Mouse (Mus musculus) mouse trophoblast stem cell (cell line): ENCODE measurements around the gene Arrb1.

Experiments used
- in situ Hi-C, 2 experiments: fragments of 300-500 bp; cut with MseI, MboI; formaldehyde crosslinking; loops; 2 replicates in 1 of 2; 3 replicates in 1 of 2; pipeline ENCODE4 v1.15.1; 2025

The Arrb1 gene

DNA sequence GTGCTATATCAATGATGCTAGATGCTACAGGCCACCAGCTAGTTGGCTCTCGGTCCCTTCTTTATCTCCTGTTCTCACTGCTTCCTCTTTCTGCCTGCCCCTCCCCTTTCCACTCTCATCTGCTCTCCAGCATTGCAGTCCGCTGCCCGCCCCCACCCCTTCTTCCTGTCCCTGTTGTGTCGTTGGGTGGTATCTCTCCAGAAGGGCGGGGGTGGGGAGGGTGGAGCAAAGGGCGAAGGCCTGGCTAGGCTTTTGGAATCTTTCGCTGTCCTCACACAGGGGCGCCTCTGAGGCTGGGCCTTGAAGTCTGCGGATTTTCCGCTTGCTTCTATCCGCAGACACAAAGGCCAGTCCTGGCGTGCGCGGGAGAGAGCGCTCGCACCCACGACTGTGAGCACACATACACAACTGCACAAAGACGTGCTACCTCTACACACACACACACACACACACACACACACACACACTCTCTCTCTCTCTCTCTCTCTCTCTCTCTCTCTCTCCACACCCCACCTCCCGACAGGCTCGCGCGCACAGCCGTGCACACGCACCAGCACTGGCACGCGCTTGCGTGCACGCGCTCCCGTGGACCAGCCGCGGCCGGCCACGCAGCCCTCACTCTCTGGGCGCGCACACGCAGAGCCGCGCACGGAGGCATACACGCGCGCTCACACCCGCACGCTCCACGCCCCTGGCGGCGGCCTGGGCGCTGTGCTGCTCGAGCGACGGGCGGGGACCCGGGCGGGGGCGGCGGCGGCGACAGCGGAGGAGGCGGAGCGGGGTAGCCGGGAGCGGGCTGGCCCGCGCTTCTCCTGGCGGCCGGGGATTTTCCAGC is at the start of gene Arrb1:
TSS of gene Arrb1 (plus strand) at position 566 of the 835 bp plus-strand sequence.
- in situ Hi-C loops, result no loop called here

DNA sequence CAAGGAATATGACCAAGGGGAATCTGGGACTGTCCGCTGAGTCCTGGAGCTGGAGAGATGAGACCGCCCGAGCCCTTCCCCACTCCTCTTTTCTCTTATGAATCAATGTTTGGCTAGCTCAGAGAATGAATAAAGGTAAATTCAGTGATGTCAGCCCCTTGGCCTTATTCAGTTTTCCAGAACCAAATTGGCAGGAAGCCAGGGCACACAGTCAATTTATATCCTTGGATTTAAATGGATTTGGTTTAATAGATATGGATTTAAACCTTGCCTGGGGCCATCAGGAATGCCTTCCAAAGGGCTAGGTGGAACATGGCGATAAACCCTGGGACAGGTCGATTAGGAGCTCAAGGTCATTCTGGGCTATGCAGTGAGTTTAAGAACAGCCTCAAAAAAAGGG is 45.6 kb upstream of the Arrb1 start:
- in situ Hi-C loops, result loop anchor here in 1 of 2 experiments (10.0 kb wide), 1 partner anchor 105 kb away; no protein-coding TSS in a partner anchor

DNA sequence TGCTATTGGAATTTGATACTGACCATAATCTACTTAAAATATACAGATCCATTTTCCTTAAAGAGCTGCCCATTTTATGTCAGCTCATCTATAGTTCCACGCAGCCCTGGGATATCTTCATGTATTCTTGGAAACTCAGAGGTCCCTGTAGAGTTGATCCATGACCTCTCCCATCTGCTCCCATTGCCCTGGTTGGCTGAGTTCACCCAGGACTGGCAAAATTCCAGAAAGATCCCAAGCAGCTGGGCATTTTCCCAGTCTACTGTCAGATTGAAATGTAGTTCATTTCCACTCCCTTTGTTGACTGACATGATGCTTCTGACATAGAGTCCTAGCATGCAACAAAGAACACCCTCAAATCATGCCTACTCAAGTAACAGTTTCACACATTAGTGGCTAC is 36.1 kb upstream of the Arrb1 start:
- in situ Hi-C loops, result loop anchor here in 1 of 2 experiments (10.0 kb wide), 1 partner anchor 96 kb away; no protein-coding TSS in a partner anchor

DNA sequence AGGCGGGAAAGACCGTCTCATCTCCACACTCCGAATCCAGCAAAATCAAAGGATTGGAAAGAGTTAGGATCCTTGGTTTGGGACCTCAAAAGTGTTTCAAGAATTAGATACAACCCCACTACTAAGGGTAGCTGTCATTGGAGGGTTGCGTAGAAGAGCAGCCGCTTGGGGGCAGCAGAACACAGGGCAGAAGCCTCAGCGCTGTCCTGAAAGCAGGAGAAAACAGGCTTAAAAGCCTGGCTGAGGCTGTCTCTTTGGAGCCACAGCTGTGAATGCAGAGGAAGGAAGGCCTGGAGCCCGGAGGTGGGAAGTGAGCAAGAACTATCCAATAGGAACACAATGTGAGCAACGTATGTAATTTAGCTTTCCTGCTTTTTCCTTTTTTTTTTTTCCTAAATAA is 35.1 kb upstream of the Arrb1 start:
- in situ Hi-C loops, result loop anchor here (5.0 to 10.0 kb wide), 2 partner anchors 57 to 95 kb away; no protein-coding TSS in a partner anchor

DNA sequence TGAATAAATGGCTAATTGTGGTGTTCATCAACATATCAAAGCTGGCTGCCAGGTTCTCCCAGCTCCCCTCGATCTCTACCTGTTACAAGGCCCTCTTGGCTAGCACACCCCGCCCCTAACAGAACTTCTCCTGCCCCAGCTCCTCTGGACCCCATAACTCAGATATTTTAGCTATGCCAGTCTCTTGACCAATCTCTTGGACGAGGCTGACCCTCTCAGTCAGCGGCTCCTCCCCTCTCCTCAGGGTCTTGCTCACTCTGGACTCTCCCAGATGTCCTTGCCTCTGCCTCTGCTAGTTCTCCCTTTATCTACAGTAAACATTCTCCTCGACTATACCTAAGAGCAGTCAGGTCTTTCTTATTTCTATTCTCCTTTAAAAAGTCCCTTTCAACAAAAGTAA is 34.6 kb upstream of the Arrb1 start:
- in situ Hi-C loops, result loop anchor here (5.0 to 10.0 kb wide), 2 partner anchors 57 to 94 kb away; no protein-coding TSS in a partner anchor

DNA sequence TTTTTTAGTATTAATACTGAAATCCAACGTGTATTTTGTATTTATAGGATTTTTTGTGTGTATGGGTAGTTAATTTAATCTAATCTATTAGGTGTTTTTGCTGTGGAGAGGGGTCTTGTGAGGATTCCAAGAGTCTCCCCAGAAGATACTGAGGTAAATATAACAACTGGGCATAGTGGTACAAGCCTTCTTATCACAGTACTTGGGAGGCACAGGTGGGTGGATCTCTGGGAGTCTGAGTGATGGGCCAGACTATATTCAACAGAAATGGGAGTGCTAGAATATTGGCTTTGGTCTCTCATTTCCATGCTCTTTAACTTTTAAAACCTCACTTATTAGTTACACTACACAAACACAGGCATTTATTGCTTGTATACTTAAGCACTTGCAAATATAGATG is 34.1 kb upstream of the Arrb1 start:
- in situ Hi-C loops, result loop anchor here (5.0 to 10.0 kb wide), 2 partner anchors 56 to 94 kb away; no protein-coding TSS in a partner anchor

DNA sequence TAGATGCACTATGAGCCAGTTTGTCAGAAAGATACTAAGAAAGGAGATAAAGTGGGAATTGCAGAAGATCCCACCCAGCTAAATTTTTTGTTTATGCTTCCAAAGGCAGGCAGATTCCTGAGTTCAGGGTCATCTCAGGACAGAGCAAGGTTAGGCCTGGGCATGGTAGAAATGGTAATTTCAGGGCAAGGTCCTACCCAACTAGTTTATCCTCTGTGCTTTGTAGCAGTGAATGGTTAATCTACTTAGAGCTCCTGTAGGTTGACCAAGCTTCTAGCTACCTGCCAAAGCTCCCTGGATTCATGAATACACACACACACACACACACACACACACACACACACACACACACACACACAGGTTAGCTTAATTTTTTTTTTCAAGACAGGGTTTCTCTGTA is 30.7 kb upstream of the Arrb1 start:
- in situ Hi-C loops, result loop anchor here (5.0 to 10.0 kb wide), 2 partner anchors 53 to 90 kb away; no protein-coding TSS in a partner anchor

DNA sequence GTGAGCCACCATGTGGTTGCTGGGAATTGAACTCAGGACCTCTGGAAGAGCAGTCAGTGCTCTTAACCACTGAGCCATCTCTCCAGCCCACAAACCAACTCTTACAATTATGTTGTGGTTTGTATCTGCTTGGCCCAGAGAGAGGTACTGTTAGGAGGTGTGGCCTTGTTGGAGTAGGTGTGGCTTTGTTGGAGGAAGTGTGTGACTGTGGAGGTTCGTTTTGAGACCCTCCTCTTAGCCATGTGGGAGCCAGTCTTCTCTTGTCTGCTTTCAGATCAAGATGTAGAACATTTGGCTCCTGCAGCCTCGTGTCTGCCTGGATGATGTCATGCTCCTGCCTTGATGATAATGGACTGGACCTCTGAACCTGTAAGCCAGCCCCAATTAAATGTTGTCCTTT is 27.1 kb upstream of the Arrb1 start:
- in situ Hi-C loops, result loop anchor here in 1 of 2 experiments (10.0 kb wide), 1 partner anchor 87 kb away; no protein-coding TSS in a partner anchor

DNA sequence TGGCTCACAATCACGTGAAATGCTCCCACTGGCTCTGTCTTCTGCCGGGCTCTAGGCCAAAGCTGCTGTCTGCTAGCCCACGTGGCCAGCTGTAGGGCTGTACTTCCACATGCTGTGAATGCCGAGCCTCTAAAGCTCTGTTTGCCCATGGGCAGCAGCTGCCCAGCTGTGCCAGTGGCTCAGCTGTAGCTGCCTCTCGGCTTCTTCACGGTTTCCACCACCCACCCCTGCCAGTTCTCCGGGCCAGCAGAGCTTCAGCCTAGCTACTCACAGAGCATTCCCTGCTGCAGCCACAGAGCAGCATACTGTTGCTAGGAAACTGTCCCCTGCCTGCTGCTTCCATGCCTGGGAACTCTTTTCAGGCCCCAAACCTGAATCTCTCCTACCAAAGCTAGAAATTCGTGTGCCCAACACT is 25.2 kb upstream of the Arrb1 start:
- in situ Hi-C loops, result no loop called here

DNA sequence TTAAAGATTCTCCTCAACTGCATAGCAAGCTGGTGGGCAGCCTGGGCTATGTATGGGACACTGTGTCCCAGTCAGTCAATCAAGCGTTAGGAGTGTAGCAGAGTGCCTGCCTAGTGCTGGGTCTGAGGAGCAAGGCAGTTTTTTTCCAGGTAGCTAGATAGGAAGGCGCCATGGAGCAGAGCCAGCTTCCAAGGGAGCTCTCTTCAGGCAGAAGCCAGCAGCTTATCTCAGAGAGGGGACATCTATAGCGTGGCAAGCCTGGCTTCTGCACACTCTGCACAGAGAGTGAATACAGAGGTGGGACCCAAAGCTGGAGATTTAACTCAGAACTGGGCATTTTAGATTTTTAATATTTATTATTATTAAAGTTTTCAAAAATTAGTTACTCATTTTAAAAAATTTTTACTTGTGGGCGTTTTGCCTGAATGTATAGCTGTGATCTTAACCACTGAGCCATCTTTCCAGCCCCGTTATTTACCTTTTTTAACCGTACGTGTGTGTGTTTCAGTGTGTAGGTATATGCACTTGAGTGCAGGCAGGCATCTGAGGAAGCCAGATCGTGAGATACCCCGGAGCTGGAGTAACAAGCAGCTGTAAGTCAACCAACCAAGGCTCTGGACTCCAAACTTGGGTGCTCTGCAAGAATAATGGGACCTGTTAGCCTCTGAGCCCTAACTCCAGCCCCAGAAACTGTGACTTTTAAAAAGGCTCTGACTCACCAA is 19.0 kb upstream of the Arrb1 start:
- in situ Hi-C loops, result no loop called here

DNA sequence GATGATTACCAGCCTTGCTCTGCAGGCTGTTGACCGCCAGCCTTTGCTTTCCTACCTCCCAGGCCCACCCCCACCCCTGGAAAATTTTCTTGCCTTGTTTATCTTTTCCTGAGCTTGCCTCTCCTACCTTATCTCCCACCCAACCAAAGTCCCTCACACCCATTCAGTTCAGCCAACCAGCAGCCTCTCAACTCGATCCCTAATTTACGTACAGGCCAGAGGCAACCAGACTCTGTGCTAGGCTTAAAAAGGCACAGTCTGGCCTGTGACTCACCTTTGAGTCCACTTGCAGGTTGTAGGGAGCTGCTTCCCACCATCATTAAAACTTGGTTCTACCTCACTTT is 18.5 kb upstream of the Arrb1 start:
- in situ Hi-C loops, result no loop called here

DNA sequence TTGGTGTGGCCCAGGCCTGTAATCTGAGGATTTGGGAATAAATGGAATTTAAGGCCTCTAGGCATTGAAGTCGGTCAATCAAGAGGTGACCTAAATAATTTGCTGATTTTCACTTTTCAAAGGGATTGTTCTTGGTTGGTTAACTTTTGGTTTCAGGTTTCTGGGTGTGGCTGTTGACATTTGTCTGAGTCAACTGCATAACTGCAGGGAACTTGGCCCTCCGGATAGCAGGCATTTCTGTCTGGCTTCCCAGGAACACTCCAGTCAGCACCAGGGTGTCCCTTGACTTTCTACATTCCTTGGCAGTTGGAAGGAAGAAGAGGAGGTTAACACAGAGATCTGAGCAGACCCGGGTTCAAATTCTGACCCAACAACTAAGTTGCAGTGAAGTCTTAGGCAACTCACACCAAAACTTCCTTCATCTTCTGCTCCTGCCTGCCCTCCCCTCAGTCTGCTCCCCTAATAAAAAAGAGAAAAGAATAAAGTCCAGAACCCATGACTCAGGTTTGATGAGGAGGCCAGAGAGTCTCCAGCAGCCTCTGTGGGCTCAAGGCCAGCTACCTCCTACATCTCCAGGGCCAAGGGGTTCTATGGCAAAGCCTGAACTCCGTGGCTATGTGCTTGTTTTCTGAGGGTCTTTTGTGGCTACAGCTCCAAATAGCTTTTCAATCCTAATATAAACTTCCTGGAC is 16.2 kb upstream of the Arrb1 start:
- in situ Hi-C loops, result no loop called here

DNA sequence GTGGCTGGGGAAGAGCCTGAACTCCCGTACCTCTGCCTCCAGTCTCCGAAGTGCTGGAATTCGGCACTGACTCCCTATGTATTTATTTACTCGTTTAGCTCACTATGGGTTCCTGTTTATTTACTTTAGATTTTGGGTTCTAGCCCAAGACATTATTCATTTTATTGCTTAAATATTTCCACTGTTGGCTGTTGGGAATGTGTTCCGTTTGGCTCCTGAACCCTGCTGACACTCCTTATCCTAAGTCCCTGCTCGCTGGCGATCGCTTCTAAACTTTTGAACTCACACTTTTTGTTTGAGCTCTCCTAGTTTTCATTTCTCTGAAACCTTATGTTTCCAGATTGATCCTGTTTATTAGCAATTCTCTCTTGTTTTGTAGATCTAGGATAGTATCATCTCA is 12.1 kb upstream of the Arrb1 start:
- in situ Hi-C loops, result no loop called here

DNA sequence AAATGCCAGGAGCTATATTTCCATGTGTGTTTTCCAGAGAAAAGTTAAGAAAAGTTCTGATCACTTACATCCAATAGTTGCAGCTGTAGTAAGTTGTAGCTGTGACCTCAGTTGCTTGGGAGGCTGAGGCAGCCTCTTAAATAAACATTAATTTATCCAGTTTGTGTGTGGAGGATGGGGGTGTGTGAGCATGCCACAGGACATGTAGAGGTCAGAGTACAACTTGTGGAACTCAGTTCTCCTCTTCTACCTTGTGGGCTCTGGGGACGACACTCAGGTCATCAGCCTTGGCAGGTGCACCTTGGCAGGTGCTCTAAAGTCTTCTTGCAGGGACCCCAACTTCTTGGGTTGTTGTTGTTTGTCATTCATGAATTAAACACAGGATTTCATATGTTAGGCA is 11.4 kb upstream of the Arrb1 start:
- in situ Hi-C loops, result no loop called here

DNA sequence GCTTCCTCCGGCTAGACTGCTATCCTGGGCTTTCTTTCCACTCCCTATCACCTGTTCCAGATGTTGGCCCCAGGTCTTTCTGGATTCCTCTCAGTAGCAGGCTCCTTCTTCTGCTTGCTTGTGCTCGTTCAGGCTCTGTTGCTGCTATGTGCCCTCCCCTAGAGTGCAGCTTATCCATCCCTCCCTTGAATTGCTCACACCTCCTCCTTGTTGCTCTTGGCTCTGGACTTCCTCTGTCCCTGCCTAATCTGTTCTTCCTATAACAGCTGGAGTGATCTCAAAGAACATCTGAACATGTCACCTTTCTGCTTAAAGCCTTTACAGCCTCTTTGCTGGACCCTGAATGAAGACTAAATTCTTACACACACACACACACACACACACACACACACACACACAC is 6.7 kb upstream of the Arrb1 start:
- in situ Hi-C loops, result no loop called here

DNA sequence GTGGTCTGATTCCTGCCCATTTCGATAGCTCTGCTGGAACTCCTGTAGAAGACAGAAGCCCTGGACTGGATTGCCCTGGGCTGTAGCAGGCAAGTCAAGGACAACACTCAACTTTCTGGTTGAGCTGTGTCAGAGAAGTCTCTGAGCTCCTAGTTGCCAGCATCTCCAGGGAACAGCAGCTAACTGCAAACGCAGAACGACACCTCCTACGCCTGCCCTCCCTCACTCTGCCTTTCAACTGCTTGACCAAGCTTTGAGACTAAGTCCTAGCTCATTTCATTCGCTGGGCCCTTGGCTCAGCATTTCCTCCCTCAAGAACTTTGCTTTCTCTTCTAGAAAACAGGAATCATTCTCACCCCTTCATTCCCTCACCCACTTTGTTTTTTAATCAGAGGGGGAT is 5.9 kb upstream of the Arrb1 start:
- in situ Hi-C loops, result no loop called here

DNA sequence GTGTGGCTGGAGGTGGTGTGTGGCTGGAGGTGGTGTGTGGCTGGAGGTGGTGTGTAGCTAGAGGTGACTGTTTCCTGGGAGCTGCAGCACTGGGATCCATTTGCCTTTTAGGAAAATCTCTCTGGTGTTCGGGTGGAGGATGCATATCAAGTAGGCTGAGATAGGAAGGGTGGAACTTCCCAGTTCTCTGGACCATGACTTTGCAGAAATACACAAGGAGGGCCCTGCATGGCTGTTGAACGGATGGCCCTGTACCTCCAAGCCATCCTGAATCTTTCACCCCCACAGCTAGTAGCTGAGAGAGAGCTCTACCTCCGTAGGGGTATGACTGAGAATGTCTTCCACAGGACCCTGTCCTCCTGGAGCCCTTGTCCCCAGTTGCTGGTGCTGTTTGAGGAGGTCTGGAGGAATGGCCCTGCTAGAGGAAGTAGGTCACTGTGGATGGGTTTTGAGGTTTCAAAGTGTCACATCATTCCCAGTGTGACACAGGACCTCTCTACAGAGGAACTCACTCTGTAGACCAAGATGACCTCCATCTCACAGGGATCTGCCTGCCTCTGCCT is 3.8 kb upstream of the Arrb1 start:
- in situ Hi-C loops, result no loop called here

DNA sequence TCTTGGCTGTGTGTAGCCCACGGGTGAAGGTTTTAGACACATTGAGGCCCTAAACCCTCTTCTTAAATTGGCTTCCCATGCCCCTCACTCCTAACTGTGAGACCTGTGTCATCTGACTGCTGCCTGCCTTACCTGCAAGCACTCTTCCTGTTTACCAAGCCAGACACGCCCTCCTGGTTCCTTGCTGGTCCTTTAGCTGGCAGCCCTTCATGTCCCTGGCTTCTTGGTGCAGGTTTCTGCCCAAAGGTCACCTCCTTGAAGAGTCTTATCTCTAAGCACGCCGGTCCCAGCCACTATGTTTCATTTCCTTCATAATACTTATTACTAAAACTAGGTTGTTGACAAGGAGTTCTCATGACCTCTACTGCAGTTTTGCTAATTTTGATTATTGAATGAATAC is 2.7 kb upstream of the Arrb1 start:
- in situ Hi-C loops, result no loop called here

DNA sequence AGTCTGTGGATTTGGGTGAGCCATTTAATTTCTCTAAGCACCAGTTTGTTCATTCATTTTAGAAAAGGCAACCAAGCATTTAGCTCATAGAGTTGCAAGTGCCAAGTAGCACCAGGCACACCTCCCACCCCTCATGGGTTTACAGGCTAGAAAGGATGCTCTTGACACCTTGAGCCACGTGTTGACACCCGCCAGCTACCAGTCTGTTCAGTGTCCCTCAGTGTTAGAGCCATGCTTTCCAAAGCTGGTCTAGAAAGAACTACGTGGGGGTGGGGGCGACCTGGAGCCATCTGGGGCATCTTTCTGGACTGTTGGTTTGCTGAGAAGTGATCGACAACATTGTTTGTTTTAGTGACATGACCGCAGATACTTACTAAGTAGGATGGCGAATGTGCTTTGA is 1.7 kb upstream of the Arrb1 start:
- in situ Hi-C loops, result no loop called here

DNA sequence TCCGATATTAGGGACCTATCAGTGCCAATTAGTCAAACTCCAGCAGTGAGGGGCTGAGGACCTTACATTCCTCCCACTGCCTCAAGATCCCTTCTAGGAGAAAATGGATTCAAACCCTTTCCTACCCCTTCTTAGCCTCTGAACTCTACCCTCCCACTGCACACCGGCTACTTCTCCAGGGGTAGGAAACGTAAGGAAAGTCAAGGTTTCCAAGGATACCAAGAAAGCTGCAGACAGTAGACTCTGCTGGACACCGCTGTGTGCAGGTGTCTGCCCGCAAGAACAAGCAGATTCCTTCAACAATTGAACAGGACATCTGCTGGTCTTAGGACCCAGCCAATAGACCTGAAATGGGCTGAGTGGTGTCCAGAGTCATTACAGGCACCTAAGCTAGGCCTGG is 765 bp upstream of the Arrb1 start:
- in situ Hi-C loops, result no loop called here

DNA sequence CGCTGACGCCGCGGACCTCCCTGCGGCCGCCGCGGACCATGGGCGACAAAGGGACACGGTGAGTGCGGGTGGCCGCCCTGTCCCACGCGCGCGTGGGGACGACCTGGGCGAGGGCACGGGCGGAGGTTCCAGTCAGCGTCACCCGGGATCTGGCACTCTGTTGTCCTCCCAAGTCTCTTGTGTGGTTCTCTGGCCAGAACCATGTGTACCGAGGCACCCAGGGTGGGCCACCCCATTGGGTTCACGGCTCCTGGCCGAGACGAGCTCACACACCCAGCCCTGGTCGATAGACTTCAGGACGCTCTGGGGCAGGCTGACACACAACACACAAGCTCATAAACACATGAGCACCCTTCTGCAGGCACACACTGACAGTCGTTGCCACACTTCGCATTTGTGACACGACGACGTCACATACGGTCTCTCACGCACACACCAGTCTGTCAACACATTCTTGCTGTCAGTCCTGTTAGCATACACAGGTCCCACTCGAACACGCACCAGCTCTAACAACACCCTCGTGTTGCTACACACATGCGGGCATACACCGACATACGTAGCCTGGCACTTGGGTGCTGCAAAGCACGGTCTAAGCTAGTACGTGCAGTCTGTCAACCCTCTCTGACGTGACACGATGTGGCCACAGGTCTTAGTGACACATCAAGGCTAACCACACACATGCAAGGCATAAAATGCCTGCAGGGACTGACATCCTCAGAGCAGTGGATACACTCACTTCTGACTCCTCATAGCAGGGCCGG is 655 bp downstream of the Arrb1 start:
- in situ Hi-C loops, result no loop called here
